Mouse (Mus musculus): ENCODE results near the gene Coa5. TPM values are rescaled to one million over a fixed set of nuclear protein-coding genes. Genes with fewer than 3 reads are reported as not detected.

The Coa5 gene
- polyA plus RNA-seq (2014; fragmentation: Illumina TruSeq; extraction: RNeasy Lipid Tissue Mini Kit (QIAGEN cat#74804); ENCODE audit: low read depth, low replicate concordance), result 56.8 TPM

DNA sequence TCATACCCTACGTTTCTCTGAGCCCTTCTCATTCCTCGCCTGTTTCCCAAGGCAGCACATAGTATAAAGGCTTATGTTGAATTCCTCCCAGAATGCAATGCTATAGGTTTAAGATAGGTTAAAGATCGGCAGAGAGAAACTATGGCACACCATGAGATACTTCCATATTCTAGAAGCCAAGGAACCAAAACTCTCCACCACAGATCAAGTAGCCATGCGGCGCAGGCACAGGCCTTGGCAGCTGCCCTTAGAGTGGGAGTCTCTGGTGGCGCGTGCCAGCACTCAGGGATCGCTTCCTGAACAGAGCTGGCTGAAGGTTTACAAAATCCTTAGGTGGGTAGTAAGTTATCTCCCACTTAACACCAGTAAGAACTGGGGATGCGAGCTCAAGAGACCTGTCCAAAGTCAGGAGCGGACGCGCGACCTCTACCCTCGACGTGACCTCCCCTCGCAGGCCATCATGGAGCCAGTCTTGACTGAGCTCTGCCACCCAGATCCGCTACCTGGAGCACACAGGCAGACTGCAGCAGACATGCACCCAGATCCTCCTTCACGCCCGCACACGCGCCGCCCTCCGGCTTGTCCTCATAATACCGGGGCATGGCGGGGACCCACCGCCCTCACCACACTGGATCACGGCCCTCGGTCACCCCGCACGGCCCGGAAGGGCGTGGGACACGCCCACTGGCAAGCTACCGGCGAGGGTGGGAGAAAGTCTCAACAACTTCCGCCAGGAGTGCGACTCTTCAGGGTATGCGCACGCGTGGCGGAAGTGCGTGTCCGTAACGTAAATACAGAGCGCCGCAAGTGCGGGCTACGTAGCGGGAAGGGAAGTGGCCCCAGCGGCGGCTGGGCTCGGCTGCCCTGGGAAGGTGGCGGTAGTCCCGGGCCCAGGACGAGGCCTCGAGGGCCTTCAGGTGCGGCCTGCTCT is at the start of gene Coa5, which contains the start of gene Unc50:
Gene Coa5 (minus strand): TSS at position 738 of the 931 bp plus-strand sequence.
Gene Unc50 (plus strand): TSS at position 774 of the 931 bp plus-strand sequence.

Other genes starting within 250 kb of the Coa5 start
- 0.10 TPM for gene Cnga3, start 215.7 kb downstream of the Coa5 start, polyA plus RNA-seq (2014; fragmentation: Illumina TruSeq; extraction: RNeasy Lipid Tissue Mini Kit (QIAGEN cat#74804); ENCODE audit: low read depth, low replicate concordance)
- gene Inpp4a, start 130.2 kb downstream of the Coa5 start, polyA plus RNA-seq (2014; fragmentation: Illumina TruSeq; extraction: RNeasy Lipid Tissue Mini Kit (QIAGEN cat#74804); ENCODE audit: low read depth, low replicate concordance), result 7.1 TPM
- 62.7 TPM for gene Unc50, start within 50 bp of the Coa5 start, polyA plus RNA-seq (2014; fragmentation: Illumina TruSeq; extraction: RNeasy Lipid Tissue Mini Kit (QIAGEN cat#74804); ENCODE audit: low read depth, low replicate concordance)
- 3.8 TPM for gene Mgat4a, start 110.9 kb upstream of the Coa5 start, polyA plus RNA-seq (2014; fragmentation: Illumina TruSeq; extraction: RNeasy Lipid Tissue Mini Kit (QIAGEN cat#74804); ENCODE audit: low read depth, low replicate concordance)